Mouse (Mus musculus): ENCODE results near the gene Golga1.

The Golga1 gene

GRCm38 (mm10) chr2:38973223-38973622 lies 92.1 kb downstream of the Golga1 start:
- DNase-seq: no peak

GRCm38 (mm10) chr2:38970057-38970456 lies 95.3 kb downstream of the Golga1 start:
- no peak for DNase-seq

- DNase-seq: no peak
Observed at GRCm38 (mm10) chr2:38969650-38970049, 95.7 kb downstream of the Golga1 start.
